Mouse (Mus musculus): ENCODE results near the gene Wwp2. TPM values are rescaled to one million over a fixed set of nuclear protein-coding genes. Genes with fewer than 3 reads are reported as not detected.

The Wwp2 gene
- polyA plus RNA-seq, 1 experiment = 62.7 TPM

- 76% methylated on average over 12 of the region's 12 CpGs for WGBS
- no peaks in the 10 kb centered on the region for H3K4me1 ChIP-seq (ENCODE audit: control insufficient read depth, insufficient read depth, low read length)
- no peak for DNase-seq
- no peak for TF ChIP-seq CTCF (IDR thresholded peaks at IDR 0.05; ENCODE audit: insufficient read depth, low read length)
- no peak for TF ChIP-seq POLR2A (IDR thresholded peaks at IDR 0.05; ENCODE audit: borderline replicate concordance, extremely low read depth, low read depth, low read length)
- no peak overlapping the region for H3K4me3 ChIP-seq (replicated peaks; ENCODE audit: extremely low read depth, low read depth, low read length)
Measured at GRCm38 (mm10) chr8:107540623-107541022, 104.5 kb downstream of the Wwp2 start.

DNA sequence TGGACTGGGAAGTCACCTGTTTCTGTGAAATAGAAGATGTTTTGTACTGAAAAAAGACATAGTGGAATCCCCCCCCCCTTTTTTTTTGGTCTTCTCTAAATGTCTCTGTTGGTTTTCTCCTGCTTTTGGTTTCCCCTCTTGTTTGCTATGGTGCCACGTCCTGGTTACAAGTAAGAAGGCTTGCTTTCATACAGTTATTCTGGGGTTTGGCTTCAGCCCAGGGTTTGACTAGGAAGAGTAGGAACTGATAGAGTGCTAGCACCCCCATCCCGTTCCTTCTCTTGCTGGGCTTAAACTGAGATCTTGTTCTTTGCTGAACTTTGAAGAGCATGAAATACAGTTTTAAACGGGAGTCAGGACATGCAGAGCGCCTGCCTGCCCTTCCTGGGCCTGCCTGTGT, 105.2 kb downstream of the Wwp2 start:
- no peaks in the 10 kb centered on the region for H3K4me1 ChIP-seq (ENCODE audit: control insufficient read depth, insufficient read depth, low read length)
- no peak for DNase-seq
- WGBS = 70% methylated on average over 4 of the region's 4 CpGs
- no peak overlapping the region for H3K4me3 ChIP-seq (replicated peaks; ENCODE audit: extremely low read depth, low read depth, low read length)
- TF ChIP-seq POLR2A (IDR thresholded peaks at IDR 0.05; ENCODE audit: borderline replicate concordance, extremely low read depth, low read depth, low read length) (no peak), CTCF (IDR thresholded peaks at IDR 0.05; ENCODE audit: insufficient read depth, low read length) (no peak)

- Histone ChIP-seq H3K4me3 (replicated peaks; ENCODE audit: extremely low read depth, low read depth, low read length) (no peak overlapping the region), H3K4me1 (ENCODE audit: control insufficient read depth, insufficient read depth, low read length) (no peaks in the 10 kb centered on the region)
- no peak for TF ChIP-seq POLR2A (IDR thresholded peaks at IDR 0.05; ENCODE audit: borderline replicate concordance, extremely low read depth, low read depth, low read length)
- TF ChIP-seq CTCF (IDR thresholded peaks at IDR 0.05; ENCODE audit: insufficient read depth, low read length) = no peak
- DNase-seq = no peak
- 78% methylated on average over 3 of the region's 3 CpGs for WGBS
Measured at GRCm38 (mm10) chr8:107542151-107542550, 106.0 kb downstream of the Wwp2 start.

DNA sequence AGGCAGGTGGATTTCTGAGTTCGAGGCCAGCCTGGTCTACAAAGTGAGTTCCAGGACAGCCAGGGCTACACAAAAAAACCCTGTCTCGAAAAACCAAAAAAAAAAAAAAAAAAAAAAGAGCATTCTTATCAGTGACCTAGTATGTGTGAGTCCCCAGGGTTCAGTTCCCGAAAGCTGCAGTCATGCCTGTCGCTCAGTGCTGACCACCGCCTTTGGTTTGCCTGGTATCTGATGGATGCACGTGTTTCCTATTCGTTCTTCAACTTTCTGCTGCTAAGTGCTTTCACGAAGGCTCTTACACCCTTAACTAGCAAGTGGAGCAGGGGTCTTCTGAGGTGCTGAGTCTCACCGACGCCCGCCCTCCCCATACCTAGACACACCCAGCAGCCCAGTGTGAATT, 107.5 kb downstream of the Wwp2 start:
- WGBS = 86% methylated on average over 11 of the region's 11 CpGs
- TF ChIP-seq POLR2A (IDR thresholded peaks at IDR 0.05; ENCODE audit: borderline replicate concordance, extremely low read depth, low read depth, low read length) (no peak), CTCF (IDR thresholded peaks at IDR 0.05; ENCODE audit: insufficient read depth, low read length) (no peak)
- Histone ChIP-seq H3K4me3 (replicated peaks; ENCODE audit: extremely low read depth, low read depth, low read length) (no peak overlapping the region), H3K4me1 (ENCODE audit: control insufficient read depth, insufficient read depth, low read length) (no peaks in the 10 kb centered on the region)
- DNase-seq = no peak

DNA sequence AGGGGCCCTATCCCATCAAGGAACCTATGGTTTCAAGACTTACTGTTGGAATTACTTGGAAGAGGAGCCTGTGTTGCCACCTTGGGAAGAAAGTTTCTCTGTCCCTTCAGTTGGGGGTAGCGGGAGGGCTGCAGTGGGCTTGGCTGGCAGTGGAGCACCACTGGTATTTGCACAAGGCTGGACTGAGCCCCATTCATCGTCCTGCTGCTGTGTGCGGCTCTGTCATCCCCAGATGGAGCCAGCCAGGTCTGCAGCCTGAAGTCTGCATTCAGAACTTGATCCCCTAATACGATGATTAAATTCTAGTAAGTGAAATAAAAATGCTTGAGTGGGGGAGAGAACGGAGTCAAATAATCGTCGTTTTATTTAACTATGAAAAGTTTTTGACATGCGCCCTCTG, 108.0 kb downstream of the Wwp2 start:
- no peaks in the 10 kb centered on the region for H3K4me1 ChIP-seq (ENCODE audit: control insufficient read depth, insufficient read depth, low read length)
- no peak for DNase-seq
- 76% methylated on average over 8 of the region's 8 CpGs for WGBS
- no peak overlapping the region for H3K4me3 ChIP-seq (replicated peaks; ENCODE audit: extremely low read depth, low read depth, low read length)
- no peak for TF ChIP-seq POLR2A (IDR thresholded peaks at IDR 0.05; ENCODE audit: borderline replicate concordance, extremely low read depth, low read depth, low read length)
- TF ChIP-seq CTCF (IDR thresholded peaks at IDR 0.05; ENCODE audit: insufficient read depth, low read length) = no peak

DNA sequence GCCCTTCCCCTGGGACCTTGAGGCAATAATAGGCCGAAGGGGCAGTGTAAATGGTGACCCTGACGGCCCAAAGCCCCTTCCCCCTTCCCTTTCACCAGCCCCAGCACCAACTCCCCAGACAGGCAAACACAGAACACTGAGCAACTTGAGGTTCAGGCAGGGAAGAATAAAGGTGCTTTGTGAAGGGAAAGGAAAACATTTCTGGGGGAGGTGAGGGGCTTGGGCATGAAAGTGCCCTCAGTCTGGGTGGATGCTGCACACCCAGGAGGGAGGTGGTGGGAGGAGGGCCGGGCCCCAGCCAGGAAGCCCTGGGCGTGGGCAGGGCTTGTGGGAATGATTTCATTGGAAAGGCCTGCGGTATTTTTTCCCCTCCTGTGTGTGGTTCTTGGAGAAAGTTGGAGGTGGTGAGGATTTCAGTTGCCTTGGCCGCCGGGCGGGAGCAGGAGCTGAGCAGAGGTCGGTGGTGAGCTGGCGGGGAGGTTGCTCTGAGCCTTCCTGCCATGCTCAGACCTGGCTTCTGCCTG, 108.5 kb downstream of the Wwp2 start:
- Histone ChIP-seq H3K4me1 (ENCODE audit: control insufficient read depth, insufficient read depth, low read length) (no peaks in the 10 kb centered on the region), H3K4me3 (replicated peaks; ENCODE audit: extremely low read depth, low read depth, low read length) (no peak overlapping the region)
- TF ChIP-seq POLR2A (IDR thresholded peaks at IDR 0.05; ENCODE audit: borderline replicate concordance, extremely low read depth, low read depth, low read length) (no peak), CTCF (IDR thresholded peaks at IDR 0.05; ENCODE audit: insufficient read depth, low read length) (no peak)
- no peak for DNase-seq
- WGBS = 44% methylated on average over 10 of the region's 10 CpGs

DNA sequence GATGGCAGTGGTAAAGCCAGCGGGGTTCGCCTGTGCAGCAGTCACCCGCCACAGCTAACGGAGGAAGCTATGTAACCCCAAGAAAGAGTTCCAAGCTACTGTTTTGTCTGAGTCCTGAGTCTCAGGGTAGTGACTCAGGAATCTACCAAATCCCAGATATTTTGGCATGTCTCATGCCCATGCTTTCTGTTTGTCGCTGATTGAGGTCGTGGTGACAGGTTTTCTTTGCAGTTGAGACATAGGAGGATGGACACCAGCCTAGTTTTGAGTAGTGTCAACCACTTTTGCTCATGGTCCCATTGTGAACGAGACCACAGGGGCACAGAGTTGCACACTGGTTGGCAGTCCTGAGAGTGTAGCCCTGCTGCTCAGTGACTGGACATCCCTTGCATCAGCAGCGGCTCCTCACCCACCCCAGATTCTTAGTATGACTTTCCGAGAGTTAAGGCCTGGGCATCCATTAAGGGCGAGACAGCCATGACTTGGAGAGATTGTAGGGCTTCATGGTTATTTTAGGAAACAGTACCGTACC, 109.5 kb downstream of the Wwp2 start:
- no peak for TF ChIP-seq POLR2A (IDR thresholded peaks at IDR 0.05; ENCODE audit: borderline replicate concordance, extremely low read depth, low read depth, low read length)
- TF ChIP-seq CTCF (IDR thresholded peaks at IDR 0.05; ENCODE audit: insufficient read depth, low read length) = no peak
- H3K4me3 ChIP-seq (replicated peaks; ENCODE audit: extremely low read depth, low read depth, low read length) = no peak overlapping the region
- DNase-seq = no peak
- WGBS = 82% methylated on average over 11 of the region's 11 CpGs
- H3K4me1 ChIP-seq (ENCODE audit: control insufficient read depth, insufficient read depth, low read length) = no peaks in the 10 kb centered on the region

DNA sequence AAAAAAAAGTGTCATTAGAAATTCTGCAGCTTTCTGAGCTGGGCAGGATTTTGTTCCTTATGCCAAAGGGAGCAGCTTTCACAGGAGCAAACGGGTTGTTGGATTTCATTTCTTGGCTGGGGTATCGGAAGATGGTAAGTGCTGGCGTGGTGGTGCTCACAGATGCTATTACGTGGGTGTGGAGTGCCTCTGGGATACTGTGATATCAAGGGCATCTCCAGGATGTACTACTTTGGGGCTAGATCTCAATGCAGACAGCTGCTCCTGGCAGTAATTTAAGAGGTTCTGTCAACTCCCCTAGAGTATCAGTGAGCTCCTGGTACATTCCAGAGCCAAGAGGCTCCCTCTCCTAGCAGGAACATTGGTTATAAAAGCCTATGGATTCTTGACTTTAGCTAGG, 110.0 kb downstream of the Wwp2 start:
- Histone ChIP-seq H3K4me1 (ENCODE audit: control insufficient read depth, insufficient read depth, low read length) (no peaks in the 10 kb centered on the region), H3K4me3 (replicated peaks; ENCODE audit: extremely low read depth, low read depth, low read length) (no peak overlapping the region)
- DNase-seq = no peak
- WGBS = 65% methylated on average over 4 of the region's 4 CpGs
- TF ChIP-seq POLR2A (IDR thresholded peaks at IDR 0.05; ENCODE audit: borderline replicate concordance, extremely low read depth, low read depth, low read length) (no peak), CTCF (IDR thresholded peaks at IDR 0.05; ENCODE audit: insufficient read depth, low read length) (no peak)

GRCm38 (mm10) chr8:107546817-107547216, 110.7 kb downstream of the Wwp2 start:
- no peaks in the 10 kb centered on the region for H3K4me1 ChIP-seq (ENCODE audit: control insufficient read depth, insufficient read depth, low read length)
- no peak overlapping the region for H3K4me3 ChIP-seq (replicated peaks; ENCODE audit: extremely low read depth, low read depth, low read length)
- no peak for TF ChIP-seq CTCF (IDR thresholded peaks at IDR 0.05; ENCODE audit: insufficient read depth, low read length)
- no peak for TF ChIP-seq POLR2A (IDR thresholded peaks at IDR 0.05; ENCODE audit: borderline replicate concordance, extremely low read depth, low read depth, low read length)
- 70% methylated on average over 8 of the region's 8 CpGs for WGBS
- no peak for DNase-seq

DNA sequence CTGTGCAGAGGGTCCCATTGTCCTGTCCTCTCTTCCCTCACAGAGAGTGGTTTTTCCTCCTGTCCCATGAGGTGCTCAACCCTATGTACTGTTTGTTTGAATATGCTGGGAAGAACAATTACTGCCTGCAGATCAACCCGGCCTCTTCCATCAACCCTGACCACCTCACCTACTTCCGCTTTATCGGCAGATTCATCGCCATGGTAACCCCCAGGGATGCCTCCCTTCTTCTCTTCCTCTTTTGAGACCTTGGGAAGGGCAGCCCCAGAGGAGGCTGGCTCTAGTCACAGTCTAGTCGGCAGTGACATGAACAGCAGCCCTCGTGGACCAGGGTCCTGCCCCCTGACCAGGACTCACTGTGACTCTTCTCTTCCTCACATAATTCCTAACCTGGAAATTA, 116.1 kb downstream of the Wwp2 start:
- WGBS = 55% methylated on average over 6 of the region's 6 CpGs
- no peak for DNase-seq
- Histone ChIP-seq H3K4me3 (replicated peaks; ENCODE audit: extremely low read depth, low read depth, low read length) (no peak overlapping the region), H3K4me1 (ENCODE audit: control insufficient read depth, insufficient read depth, low read length) (no peaks in the 10 kb centered on the region)
- no peak for TF ChIP-seq POLR2A (IDR thresholded peaks at IDR 0.05; ENCODE audit: borderline replicate concordance, extremely low read depth, low read depth, low read length)
- TF ChIP-seq CTCF (IDR thresholded peaks at IDR 0.05; ENCODE audit: insufficient read depth, low read length) = no peak

All from lung, adult 2 months (tissue).